Mouse (Mus musculus): ENCODE measurements around the gene Gm37240. TPM values are rescaled to one million over a fixed set of nuclear protein-coding genes. Genes with fewer than 3 reads are reported as not detected.

Gene Gm37240
- polyA plus RNA-seq, 1 experiment from 2014 or later = 7.2 TPM

DNA sequence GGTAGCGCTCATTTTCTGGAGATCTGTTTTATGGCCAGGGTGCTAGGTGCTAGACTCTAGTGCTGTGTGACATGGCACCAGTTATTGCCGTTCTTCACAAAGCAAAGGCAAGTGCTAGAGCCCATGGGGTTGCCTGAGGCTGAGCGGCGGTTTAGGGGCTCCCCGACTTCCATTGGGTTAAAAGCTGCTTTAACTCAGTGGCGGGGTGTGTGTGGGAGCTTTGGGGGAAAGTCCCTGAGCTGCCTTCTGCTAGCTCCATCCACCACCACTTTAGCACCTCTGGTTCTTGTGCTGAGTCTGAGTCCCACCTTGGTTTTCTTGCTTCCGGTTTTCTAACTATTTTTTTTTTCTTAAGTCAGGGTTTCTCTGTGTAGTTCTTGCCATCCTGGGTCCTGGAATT lies 1207.3 kb downstream of the Gm37240 start:
- Histone ChIP-seq H3K27me3 (replicated peaks) (no peaks in the 10 kb centered on the region), H3K4me1 (no peaks in the 10 kb centered on the region), H3K27ac (replicated peaks) (no peak overlapping the region), H3K36me3 (no peaks in the 10 kb centered on the region), H3K4me3 (no peak overlapping the region), H3K9ac (no peak overlapping the region), H3K4me2 (no peak overlapping the region), H3K9me3 (no peaks in the 10 kb centered on the region)
- 72% methylated on average over 7 of the region's 7 CpGs for WGBS
- ATAC-seq (ENCODE audit: extremely low read depth, insufficient number of reproducible peaks, low FRiP score, low TSS enrichment) = no peak

DNA sequence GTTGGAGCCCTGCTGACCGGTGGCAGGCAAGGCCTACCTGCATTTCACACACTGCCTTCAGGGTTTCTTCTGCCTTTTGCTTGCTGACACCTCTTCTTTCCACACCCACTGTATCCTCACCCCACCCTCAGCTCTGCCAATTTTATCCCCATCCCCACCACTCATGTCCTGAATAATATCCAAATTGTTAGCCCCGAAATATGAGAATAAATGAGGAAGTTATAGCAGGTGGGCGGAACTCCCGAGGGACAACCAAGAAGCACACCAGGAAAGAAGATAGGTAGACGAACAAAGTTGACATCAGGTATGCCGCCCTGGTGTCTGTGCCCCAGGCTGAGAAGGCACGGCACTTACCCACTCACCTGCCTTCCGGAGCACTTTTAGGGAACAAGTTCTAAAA lies 1207.8 kb downstream of the Gm37240 start:
- Histone ChIP-seq H3K36me3 (no peaks in the 10 kb centered on the region), H3K9ac (no peak overlapping the region), H3K27ac (replicated peaks) (no peak overlapping the region), H3K27me3 (replicated peaks) (no peaks in the 10 kb centered on the region), H3K4me2 (no peak overlapping the region), H3K9me3 (no peaks in the 10 kb centered on the region), H3K4me1 (no peaks in the 10 kb centered on the region), H3K4me3 (no peak overlapping the region)
- no peak for ATAC-seq (ENCODE audit: extremely low read depth, insufficient number of reproducible peaks, low FRiP score, low TSS enrichment)
- 81% methylated on average over 8 of the region's 8 CpGs for WGBS

DNA sequence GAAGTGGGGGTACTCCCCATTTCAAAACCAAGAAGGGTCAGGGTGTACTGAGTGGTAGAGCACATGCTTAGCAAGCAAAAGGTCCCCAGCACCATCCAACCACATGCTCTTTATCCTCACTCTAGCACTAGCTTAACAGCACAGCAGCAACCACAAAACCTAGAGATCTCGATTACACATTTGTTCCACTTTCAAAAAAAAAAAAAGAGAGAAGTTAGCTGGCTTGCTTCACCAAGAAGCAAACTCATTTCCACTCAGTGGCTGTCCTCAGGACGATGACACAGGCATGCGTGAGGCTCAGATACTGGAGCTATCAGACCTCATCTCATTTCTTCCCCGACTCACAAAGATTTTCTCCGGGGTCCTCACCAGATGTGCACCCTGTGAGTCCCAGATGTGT lies 1208.4 kb downstream of the Gm37240 start:
- Histone ChIP-seq H3K36me3 (no peaks in the 10 kb centered on the region), H3K4me2 (no peak overlapping the region), H3K9me3 (no peaks in the 10 kb centered on the region), H3K4me3 (no peak overlapping the region), H3K27me3 (replicated peaks) (no peaks in the 10 kb centered on the region), H3K9ac (no peak overlapping the region), H3K4me1 (no peaks in the 10 kb centered on the region), H3K27ac (replicated peaks) (no peak overlapping the region)
- no peak for ATAC-seq (ENCODE audit: extremely low read depth, insufficient number of reproducible peaks, low FRiP score, low TSS enrichment)
- 63% methylated on average over 5 of the region's 5 CpGs for WGBS

DNA sequence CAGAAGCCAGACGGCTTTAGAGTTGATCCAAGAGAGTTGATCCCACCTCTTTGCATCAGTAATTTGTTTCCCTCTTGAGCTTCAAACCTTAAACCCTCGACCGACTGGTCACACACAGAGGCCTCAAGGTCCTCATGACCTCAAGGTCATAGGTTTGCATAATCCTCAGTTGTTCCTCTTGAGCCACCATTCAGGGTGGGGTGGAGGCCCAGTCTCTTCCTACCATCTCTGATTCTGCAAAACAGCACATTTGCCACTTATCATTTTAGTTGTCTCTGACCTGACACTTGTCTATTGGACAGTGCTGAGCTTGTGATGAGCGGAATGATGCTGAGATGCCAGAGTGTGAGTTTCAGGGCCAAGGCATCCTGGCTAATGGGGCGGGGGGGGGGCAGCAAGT lies 1211.6 kb downstream of the Gm37240 start:
- Histone ChIP-seq H3K4me3 (no peak overlapping the region), H3K27me3 (replicated peaks) (no peaks in the 10 kb centered on the region), H3K9me3 (no peaks in the 10 kb centered on the region), H3K4me2 (no peak overlapping the region), H3K36me3 (no peaks in the 10 kb centered on the region), H3K27ac (replicated peaks) (no peak overlapping the region), H3K9ac (no peak overlapping the region), H3K4me1 (no peaks in the 10 kb centered on the region)
- 76% methylated on average over 5 of the region's 5 CpGs for WGBS
- ATAC-seq (ENCODE audit: extremely low read depth, insufficient number of reproducible peaks, low FRiP score, low TSS enrichment) = no peak

DNA sequence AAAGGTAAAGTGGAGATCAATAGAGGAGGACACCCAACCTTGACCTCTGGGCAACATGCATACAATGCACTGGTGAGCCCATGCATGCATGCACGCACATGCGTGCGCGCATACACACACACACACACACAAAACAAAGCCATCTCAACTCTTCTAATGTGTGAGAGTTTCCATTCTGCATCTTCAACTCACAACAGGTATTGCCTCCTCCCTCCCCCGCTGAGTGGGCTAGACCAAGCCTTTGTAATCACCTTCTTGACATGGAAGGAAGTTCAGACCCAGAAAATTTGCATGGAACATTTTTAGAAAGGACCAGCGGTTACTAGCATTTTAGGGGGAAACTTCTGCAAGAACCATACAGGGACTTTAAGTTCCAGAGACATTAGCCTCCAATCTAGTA lies 1213.8 kb downstream of the Gm37240 start:
- H3K9ac ChIP-seq = no peak overlapping the region
- H3K9me3 ChIP-seq = no peaks in the 10 kb centered on the region
- H3K27me3 ChIP-seq (replicated peaks) = no peaks in the 10 kb centered on the region
- no peak for ATAC-seq (ENCODE audit: extremely low read depth, insufficient number of reproducible peaks, low FRiP score, low TSS enrichment)
- H3K4me3 ChIP-seq = no peak overlapping the region
- no peak overlapping the region for H3K27ac ChIP-seq (replicated peaks)
- H3K4me1 ChIP-seq = peaks cover 6% of the 10 kb centered on the region
- no peak overlapping the region for H3K4me2 ChIP-seq
- 91% methylated on average over 6 of the region's 6 CpGs for WGBS
- H3K36me3 ChIP-seq = no peaks in the 10 kb centered on the region

DNA sequence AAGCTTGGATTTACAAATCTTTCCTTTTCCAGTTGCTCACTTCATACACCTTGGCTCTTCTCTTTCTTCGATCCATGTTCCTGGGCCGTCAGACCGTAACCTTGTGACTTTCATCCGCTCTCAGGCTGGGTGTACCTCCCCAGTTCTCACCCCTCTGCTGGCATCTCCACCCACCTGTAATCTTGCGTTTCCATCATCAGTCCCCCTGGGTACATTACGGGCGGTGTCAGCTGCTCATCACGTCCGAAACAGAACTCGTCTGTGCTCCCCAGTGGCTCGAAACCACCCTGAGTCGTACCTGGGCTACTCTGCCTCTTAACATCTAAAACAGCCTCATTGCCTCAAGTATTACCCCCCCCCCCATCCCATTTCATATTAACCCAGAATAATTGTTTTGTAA lies 1215.2 kb downstream of the Gm37240 start:
- no peaks in the 10 kb centered on the region for H3K36me3 ChIP-seq
- H3K27ac ChIP-seq (replicated peaks) = no peak overlapping the region
- ATAC-seq (ENCODE audit: extremely low read depth, insufficient number of reproducible peaks, low FRiP score, low TSS enrichment) = no peak
- no peak overlapping the region for H3K4me2 ChIP-seq
- H3K4me1 ChIP-seq = peaks cover 11% of the 10 kb centered on the region
- 86% methylated on average over 12 of the region's 12 CpGs for WGBS
- H3K4me3 ChIP-seq = no peak overlapping the region
- peaks cover 6% of the 10 kb centered on the region for H3K27me3 ChIP-seq (replicated peaks)
- H3K9me3 ChIP-seq = no peaks in the 10 kb centered on the region
- H3K9ac ChIP-seq = no peak overlapping the region

DNA sequence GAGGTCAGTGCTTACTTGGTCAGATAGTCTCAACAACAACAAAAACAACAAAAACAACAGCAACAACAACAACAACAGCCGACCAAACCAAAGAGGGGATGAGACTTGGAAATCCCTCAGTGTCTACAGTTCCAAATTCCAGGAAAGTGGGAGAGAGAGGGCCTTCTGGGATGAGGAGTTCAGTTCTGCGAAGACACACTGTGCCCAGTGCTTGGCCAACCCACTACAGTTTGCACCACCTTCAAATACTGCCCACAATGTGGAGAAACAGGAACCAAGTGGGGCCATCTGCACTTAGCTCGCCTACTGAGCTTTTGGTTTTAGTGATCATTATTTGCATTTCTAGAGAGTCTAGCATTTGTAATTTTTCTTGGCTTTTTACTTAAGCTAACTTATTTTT lies 1218.4 kb downstream of the Gm37240 start:
- peaks cover 31% of the 10 kb centered on the region for H3K27me3 ChIP-seq (replicated peaks)
- H3K9me3 ChIP-seq = no peaks in the 10 kb centered on the region
- peaks cover 27% of the 10 kb centered on the region for H3K4me1 ChIP-seq
- H3K27ac ChIP-seq (replicated peaks) = no peak overlapping the region
- 81% methylated on average over 3 of the region's 3 CpGs for WGBS
- H3K4me2 ChIP-seq = no peak overlapping the region
- no peaks in the 10 kb centered on the region for H3K36me3 ChIP-seq
- no peak overlapping the region for H3K9ac ChIP-seq
- ATAC-seq (ENCODE audit: extremely low read depth, insufficient number of reproducible peaks, low FRiP score, low TSS enrichment) = no peak
- no peak overlapping the region for H3K4me3 ChIP-seq

DNA sequence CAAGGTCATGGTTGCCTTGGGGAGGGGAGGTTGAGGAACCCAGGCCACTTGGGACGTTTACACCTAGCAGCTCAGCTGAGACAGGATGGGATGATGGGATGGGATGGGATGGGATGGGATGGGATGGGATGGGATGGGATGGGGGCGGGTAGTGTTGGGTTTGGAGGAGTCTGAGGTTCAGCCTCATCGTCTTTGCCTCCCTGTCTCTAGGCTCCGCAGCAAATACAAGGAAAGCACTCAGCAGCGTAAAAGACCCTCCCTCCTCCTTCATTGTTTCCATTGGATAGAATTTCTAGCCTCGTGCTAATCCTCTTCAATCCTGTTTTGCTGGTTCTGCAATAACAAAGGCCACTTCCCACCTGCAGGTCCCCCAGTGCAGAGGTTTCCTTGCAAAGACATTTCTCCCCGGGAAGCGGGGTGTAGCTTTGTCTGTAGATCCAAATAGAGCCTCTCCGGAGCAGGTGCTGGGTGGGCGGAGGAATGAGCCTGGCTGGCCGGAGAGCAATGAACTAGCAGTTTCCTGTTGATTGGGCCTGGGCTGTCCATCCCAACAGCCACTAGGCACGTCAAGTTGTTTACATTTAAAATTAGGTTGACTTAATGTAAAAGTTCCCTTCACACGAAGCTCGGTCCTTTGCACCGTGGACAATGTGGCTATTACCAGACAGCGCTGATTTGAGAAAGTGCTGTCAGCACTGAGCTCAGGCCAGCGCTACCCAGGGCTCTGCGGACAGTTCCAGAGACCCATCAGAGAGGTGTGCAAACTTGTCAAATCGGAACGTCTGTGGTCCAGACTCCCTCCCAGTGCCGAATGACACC lies 1221.9 kb downstream of the Gm37240 start:
- no peak for ATAC-seq (ENCODE audit: extremely low read depth, insufficient number of reproducible peaks, low FRiP score, low TSS enrichment)
- H3K9me3 ChIP-seq = no peaks in the 10 kb centered on the region
- H3K27ac ChIP-seq (replicated peaks) = no peak overlapping the region
- H3K27me3 ChIP-seq (replicated peaks) = peaks cover 41% of the 10 kb centered on the region
- WGBS = 7% methylated on average over 21 of the region's 21 CpGs
- H3K4me3 ChIP-seq = peak overlapping the region; percentile 41
- peak overlapping the region; percentile 58 for H3K9ac ChIP-seq
- peak overlapping the region; percentile 68 for H3K4me2 ChIP-seq
- no peaks in the 10 kb centered on the region for H3K36me3 ChIP-seq
- peaks cover 27% of the 10 kb centered on the region for H3K4me1 ChIP-seq

DNA sequence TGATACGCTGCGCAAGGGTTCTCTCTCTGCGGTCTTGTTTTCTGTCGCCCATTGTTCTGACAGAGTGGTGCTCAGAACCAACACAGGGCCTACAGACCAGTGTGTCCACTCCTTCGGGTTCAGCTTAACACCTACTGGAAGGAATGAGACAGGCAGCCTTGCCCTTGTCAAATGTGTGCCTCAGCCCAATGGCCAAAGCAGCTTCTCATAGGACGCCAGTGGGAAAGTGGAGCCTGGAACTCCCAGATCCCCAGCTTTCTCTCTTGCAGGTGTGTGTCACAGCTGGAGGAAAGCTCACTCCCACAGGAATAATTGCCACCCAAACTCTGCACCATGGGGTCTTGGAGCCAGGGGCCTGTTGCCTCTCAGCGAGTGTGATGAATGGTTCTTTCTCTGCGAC lies 1222.6 kb downstream of the Gm37240 start:
- H3K4me1 ChIP-seq = peaks cover 27% of the 10 kb centered on the region
- no peaks in the 10 kb centered on the region for H3K9me3 ChIP-seq
- no peak overlapping the region for H3K4me2 ChIP-seq
- WGBS = 67% methylated on average over 8 of the region's 8 CpGs
- no peaks in the 10 kb centered on the region for H3K36me3 ChIP-seq
- no peak overlapping the region for H3K27ac ChIP-seq (replicated peaks)
- H3K27me3 ChIP-seq (replicated peaks) = peaks cover 41% of the 10 kb centered on the region
- no peak overlapping the region for H3K9ac ChIP-seq
- ATAC-seq (ENCODE audit: extremely low read depth, insufficient number of reproducible peaks, low FRiP score, low TSS enrichment) = no peak
- no peak overlapping the region for H3K4me3 ChIP-seq

DNA sequence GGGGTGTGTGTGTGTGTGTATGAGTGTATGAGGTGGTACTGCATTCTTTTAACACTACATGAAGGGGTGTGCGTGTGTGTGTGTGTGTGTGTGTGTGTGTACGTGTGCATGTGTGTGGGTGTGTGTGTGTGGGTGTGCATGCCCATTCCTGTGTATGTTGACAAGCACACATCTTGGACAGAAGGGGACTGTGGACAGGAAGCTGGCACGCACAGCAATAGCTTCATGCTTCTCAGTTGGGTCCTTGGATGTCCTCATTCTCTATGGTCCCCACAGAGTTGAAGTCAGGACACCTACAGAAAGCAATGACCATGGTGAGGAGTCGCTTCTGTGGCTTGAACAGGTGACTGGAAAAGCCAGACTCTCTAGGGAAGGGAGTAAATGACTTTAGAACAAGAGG lies 1223.5 kb downstream of the Gm37240 start:
- Histone ChIP-seq H3K9me3 (no peaks in the 10 kb centered on the region), H3K4me2 (no peak overlapping the region), H3K4me3 (no peak overlapping the region), H3K4me1 (peaks cover 24% of the 10 kb centered on the region), H3K9ac (no peak overlapping the region), H3K27ac (replicated peaks) (no peak overlapping the region), H3K36me3 (no peaks in the 10 kb centered on the region), H3K27me3 (replicated peaks) (peaks cover 41% of the 10 kb centered on the region)
- no peak for ATAC-seq (ENCODE audit: extremely low read depth, insufficient number of reproducible peaks, low FRiP score, low TSS enrichment)
- WGBS = 72% methylated on average over 4 of the region's 4 CpGs

DNA sequence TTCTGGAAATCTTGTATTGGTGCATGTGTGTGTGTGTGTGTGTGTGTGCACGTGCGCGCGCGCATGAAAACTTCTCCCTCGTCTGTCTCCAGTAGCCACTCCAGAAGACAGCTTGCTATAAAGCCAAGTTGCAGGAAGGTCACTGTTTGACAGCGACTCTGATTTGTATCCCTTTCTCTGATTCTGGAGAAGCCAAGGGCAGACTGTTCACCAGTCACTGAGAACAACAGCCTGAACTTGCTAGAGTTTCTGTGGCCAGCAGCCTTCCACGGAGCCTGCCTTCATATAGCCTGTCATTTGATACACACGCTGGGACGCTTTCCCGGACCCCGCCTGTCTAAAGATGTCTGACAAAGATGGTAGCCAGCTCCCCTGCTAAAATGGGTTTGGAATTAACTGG lies 1224.2 kb downstream of the Gm37240 start:
- no peak for ATAC-seq (ENCODE audit: extremely low read depth, insufficient number of reproducible peaks, low FRiP score, low TSS enrichment)
- Histone ChIP-seq H3K36me3 (no peaks in the 10 kb centered on the region), H3K4me1 (peaks cover 17% of the 10 kb centered on the region), H3K27ac (replicated peaks) (no peak overlapping the region), H3K9me3 (peaks cover 3% of the 10 kb centered on the region; the same call in 1 of the 2 replicates), H3K9ac (no peak overlapping the region), H3K27me3 (replicated peaks) (peaks cover 41% of the 10 kb centered on the region), H3K4me2 (no peak overlapping the region), H3K4me3 (no peak overlapping the region)
- WGBS = 84% methylated on average over 12 of the region's 12 CpGs

DNA sequence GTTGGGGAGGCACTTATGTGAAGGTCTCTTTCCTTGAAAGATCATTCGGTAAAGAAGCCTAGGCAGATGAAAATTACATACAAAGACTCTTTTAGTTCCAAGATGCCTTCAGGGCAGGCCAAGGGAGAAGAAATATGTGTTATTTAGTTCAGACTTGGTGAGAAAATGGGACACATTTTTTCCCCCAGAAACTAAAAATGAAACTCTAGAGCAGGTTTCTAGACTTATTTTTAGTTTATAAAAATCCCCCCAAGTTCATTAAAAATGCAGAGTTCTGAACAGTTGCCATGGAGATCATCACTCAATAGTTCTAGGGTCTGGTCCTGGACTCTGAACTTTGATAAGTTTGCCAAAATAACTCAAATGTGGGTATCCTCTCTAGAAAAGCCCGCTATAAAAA lies 1226.9 kb downstream of the Gm37240 start:
- ATAC-seq (ENCODE audit: extremely low read depth, insufficient number of reproducible peaks, low FRiP score, low TSS enrichment) = no peak
- Histone ChIP-seq H3K27ac (replicated peaks) (no peak overlapping the region), H3K36me3 (no peaks in the 10 kb centered on the region), H3K9ac (no peak overlapping the region), H3K4me2 (no peak overlapping the region), H3K4me3 (no peak overlapping the region), H3K9me3 (peaks cover 3% of the 10 kb centered on the region; the same call in 1 of the 2 replicates), H3K4me1 (peaks cover 6% of the 10 kb centered on the region), H3K27me3 (replicated peaks) (peaks cover 24% of the 10 kb centered on the region)
- 77% methylated on average over 2 of the region's 2 CpGs for WGBS
